8 mouse cellular contexts compared by ENCODE assay signal in genomic region chr9:15045084-15045669, GRCm38 (mm10). TPM values are rescaled to one million over a fixed set of nuclear protein-coding genes. Genes with fewer than 3 reads are reported as not detected.
DNase-seq lines count a peak whose midpoint lies in the region; ATAC-seq and TF ChIP-seq lines count a peak whose summit lies in the region.

Gene Panx1 (minus strand): TSS chr9:15045478.

- under 1% methylated on average over 64 of the region's 68 CpGs for WGBS in forebrain, embryonic 13.5 days
- WGBS in neural tube, embryonic 14.5 days, result under 1% methylated on average over 66 of the region's 68 CpGs

- peaks cover 8% of the 10 kb centered on the region for H3K36me3 ChIP-seq in forebrain, embryonic 13.5 days (ENCODE audit: poor library complexity, severe bottlenecking)
- H3K36me3 ChIP-seq in neural tube, embryonic 14.5 days (ENCODE audit: control insufficient read depth, insufficient read depth, low read length), result no peaks in the 10 kb centered on the region
- no peaks in the 10 kb centered on the region for H3K36me3 ChIP-seq in testis, adult 2 months (ENCODE audit: control insufficient read depth, insufficient read depth, low read length)

- H3K9me3 ChIP-seq in forebrain, embryonic 13.5 days (replicated peaks), result no peaks in the 10 kb centered on the region
- no peaks in the 10 kb centered on the region for H3K9me3 ChIP-seq in neural tube, embryonic 14.5 days (ENCODE audit: control insufficient read depth, low read length)

- no peaks in the 10 kb centered on the region for H3K27me3 ChIP-seq in forebrain, embryonic 13.5 days
- no peaks in the 10 kb centered on the region for H3K27me3 ChIP-seq in neural tube, embryonic 14.5 days (ENCODE audit: control insufficient read depth, insufficient read depth, low read length)
- no peaks in the 10 kb centered on the region for H3K27me3 ChIP-seq in testis, adult 2 months (ENCODE audit: control insufficient read depth, insufficient read depth, low read length)

- H3K4me2 ChIP-seq in forebrain, embryonic 13.5 days, result peak within 1 kb of the TSS; percentile 72
- peak within 1 kb of the TSS; percentile 72 for H3K4me2 ChIP-seq in neural tube, embryonic 14.5 days (ENCODE audit: low read depth, low read length)

- peak within 1 kb of the TSS; percentile 71 for H3K4me3 ChIP-seq in forebrain, embryonic 13.5 days
- H3K4me3 ChIP-seq in neural tube, embryonic 14.5 days (ENCODE audit: low read depth, low read length), result peak within 1 kb of the TSS; percentile 89
- peak within 1 kb of the TSS; percentile 73 for H3K4me3 ChIP-seq in testis, adult 2 months (ENCODE audit: control insufficient read depth, low read depth, low read length)

- peak within 1 kb of the TSS; percentile 96 for H3K27ac ChIP-seq in forebrain, embryonic 13.5 days
- peak within 1 kb of the TSS; percentile 95 for H3K27ac ChIP-seq in neural tube, embryonic 14.5 days (ENCODE audit: low read depth, low read length)
- H3K27ac ChIP-seq in testis, adult 2 months (ENCODE audit: control insufficient read depth, insufficient read depth, low read depth, low read length), result no peak within 1 kb of the TSS

- ATAC-seq in forebrain, embryonic 13.5 days, result peak; percentile 95
- ATAC-seq in neural tube, embryonic 14.5 days (ENCODE audit: low read depth), result peak; percentile 96

- DNase-seq in urinary bladder, adult 18-20 months (ENCODE audit: low spot score in 2 of 2), result peak; percentile 44 to 67
- DNase-seq in urinary bladder, postnatal 10 days (ENCODE audit: low spot score), result no peak
- peak; percentile 69 to 70 for DNase-seq in heart, postnatal 10 days
- peak; percentile 36 to 69 for DNase-seq in kidney, postnatal 36 days
- peak; percentile 62 to 66 for DNase-seq in lung, adult 18-20 months

- peak within 1 kb of the TSS; percentile 92 for H3K9ac ChIP-seq in forebrain, embryonic 13.5 days
- H3K9ac ChIP-seq in neural tube, embryonic 14.5 days (replicated peaks; ENCODE audit: low read depth, low read length), result peak within 1 kb of the TSS; percentile 98

- intact Hi-C loops in heart, postnatal 10 days (cut with DNase I), result no loop called here

- TF ChIP-seq CTCF in testis, adult 2 months (IDR thresholded peaks at IDR 0.05; ENCODE audit: control insufficient read depth, insufficient read depth, insufficient replicate concordance, low read depth, low read length), result no peak

- H3K4me1 ChIP-seq in forebrain, embryonic 13.5 days, result peaks cover 41% of the 10 kb centered on the region
- peaks cover 23% of the 10 kb centered on the region for H3K4me1 ChIP-seq in neural tube, embryonic 14.5 days (ENCODE audit: control insufficient read depth, insufficient read depth, low read length)
- H3K4me1 ChIP-seq in testis, adult 2 months (ENCODE audit: control insufficient read depth, insufficient read depth, low read length), result peaks cover 10% of the 10 kb centered on the region

- TF ChIP-seq POLR2A in testis, adult 2 months (IDR thresholded peaks at IDR 0.05; ENCODE audit: control insufficient read depth, low read depth, low read length), result no peak

RNA-seq across cellular contexts. Expression of gene Panx1, which starts in this region (rescaled TPM):
- polyA plus RNA-seq in forebrain, embryonic 13.5 days (2015; fragmentation: Nextera tagmentation; extraction: Ambion mirVana), result 94.1 and 101 TPM in 2 replicates
- 10 to 100 TPM in 1 of 2 experiments, 1 to 10 TPM in 1; 9.5 to 12.2 TPM for total RNA-seq in heart, postnatal 10 days (2021)
- 209 and 211 TPM in 2 replicates for polyA plus RNA-seq in neural tube, embryonic 14.5 days (2014; fragmentation: Nextera tagmentation; extraction: Ambion mirVana)
- 2.4 and 2.5 TPM in 2 replicates for polyA plus RNA-seq in testis, adult 2 months (2012; rRNA removed)

Comparison
In these comparisons a context has a peak if more than half of its experiments do, and no peak if none do; other contexts are left out.
1. RNA of gene Panx1 (polyA plus RNA-seq): 209 to 211 TPM in neural tube, embryonic 14.5 days and 94.1 to 101 TPM in forebrain, embryonic 13.5 days; 2.4 to 2.5 TPM in testis, adult 2 months; every median in the first group is over 10 times any median in the second.
2. Peak in every context shown above with its lines, with median percentiles within 50 percentile points of each other: H3K4me3 ChIP-seq.